Mouse (Mus musculus): ENCODE data around the gene Rps17.

- TF ChIP-seq POLR2A (IDR thresholded peaks at IDR 0.05; ENCODE audit: control insufficient read depth, low read depth, low read length), result no peak
- peak; percentile 74; the same call in 1 of the 2 replicates for TF ChIP-seq CTCF (IDR thresholded peaks at IDR 0.05; ENCODE audit: control insufficient read depth, insufficient read depth, insufficient replicate concordance, low read depth, low read length)
Observed at GRCm38 (mm10) chr7:81339783-81340182, 5.3 kb downstream of the Rps17 start.

Data from testis, adult 2 months (tissue).